Mouse (Mus musculus): Measurements from ENCODE around the gene Gm20388.

- TF ChIP-seq EP300 (IDR thresholded peaks at IDR 0.05; ENCODE audit: low read depth) (no peak), CTCF (IDR thresholded peaks at IDR 0.05; ENCODE audit: low read depth) (no peak)
These were observed 3771.6 kb downstream of the Gm20388 start for GRCm38 (mm10) chr8:123682073-123682761.

Measured in liver, embryonic 14.5 days (tissue).